ENCODE assay signal across 8 mouse cellular contexts in the genomic region with DNA sequence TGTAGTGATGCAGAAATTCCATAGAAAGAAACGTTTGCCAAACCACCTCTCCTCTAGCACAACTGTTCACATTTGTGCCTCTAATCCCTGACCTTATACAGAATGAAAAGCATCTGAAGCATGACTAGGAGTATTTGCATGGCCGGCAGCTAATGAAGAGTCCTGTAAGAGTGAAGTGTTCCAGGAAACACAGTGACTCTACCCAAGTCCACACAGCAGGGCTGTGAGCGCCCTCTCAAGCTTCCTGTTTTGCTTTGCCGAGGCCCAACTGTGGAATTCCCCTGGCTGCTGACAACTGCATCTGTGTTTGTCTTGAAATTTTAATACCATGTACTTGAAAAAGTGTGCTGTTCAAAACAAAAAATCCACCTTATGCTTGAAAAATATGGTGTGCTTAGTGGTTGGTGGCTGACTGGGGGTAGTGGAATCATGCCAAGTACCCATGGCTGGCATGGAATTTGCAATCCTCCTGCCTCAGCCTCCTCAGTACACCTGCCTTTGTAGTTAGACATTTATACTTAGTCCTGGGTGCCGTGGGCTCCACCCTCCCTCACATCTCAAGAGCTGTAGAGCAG.
DNase-seq lines count a peak whose midpoint lies in the region; ATAC-seq and TF ChIP-seq lines count a peak whose summit lies in the region.

No protein-coding gene starts in this region.

- H3K36me3 ChIP-seq in liver, adult 2 months (ENCODE audit: control insufficient read depth, insufficient read depth, low read length), result peaks cover 2% of the 10 kb centered on the region; the same call in 1 of the 2 replicates
- H3K36me3 ChIP-seq in heart, embryonic 10.5 days, result peaks cover 45% of the 10 kb centered on the region
- peaks cover 2% of the 10 kb centered on the region; the same call in 1 of the 2 replicates for H3K36me3 ChIP-seq in splenic B cell, adult 2 months (ENCODE audit: control insufficient read depth, insufficient read depth, low read length, poor library complexity, severe bottlenecking)
- H3K36me3 ChIP-seq in midbrain, embryonic 14.5 days (ENCODE audit: control insufficient read depth, insufficient read depth, low read length), result peaks cover 29% of the 10 kb centered on the region

- H3K4me1 ChIP-seq in liver, adult 2 months (ENCODE audit: control insufficient read depth, insufficient read depth, low read length), result peaks cover 7% of the 10 kb centered on the region
- peaks cover 27% of the 10 kb centered on the region for H3K4me1 ChIP-seq in heart, embryonic 10.5 days
- peaks cover 24% of the 10 kb centered on the region for H3K4me1 ChIP-seq in lung, adult 2 months (ENCODE audit: control insufficient read depth, insufficient read depth, low read length)
- peaks cover 4% of the 10 kb centered on the region; the same call in 1 of the 2 replicates for H3K4me1 ChIP-seq in midbrain, embryonic 14.5 days (ENCODE audit: control insufficient read depth, insufficient read depth, low read length)

- H3K4me3 ChIP-seq in liver, adult 2 months (ENCODE audit: insufficient read depth, low read depth, low read length), result no peak overlapping the region
- no peak overlapping the region for H3K4me3 ChIP-seq in heart, embryonic 10.5 days
- no peak overlapping the region for H3K4me3 ChIP-seq in lung, adult 2 months (replicated peaks; ENCODE audit: extremely low read depth, low read depth, low read length)
- no peak overlapping the region for H3K4me3 ChIP-seq in midbrain, embryonic 14.5 days (replicated peaks; ENCODE audit: low read depth, low read length)

- peak; percentile 21 for DNase-seq in liver, adult 2 months (ENCODE audit: extremely low read depth, low read depth, low spot score)
- DNase-seq in liver, result no peak
- DNase-seq in heart, embryonic 10.5 days (ENCODE audit: low spot score), result no peak
- DNase-seq in lung, adult 2 months, result peak; percentile 37
- peak; percentile 82 for DNase-seq in splenic B cell, adult 2 months (ENCODE audit: low read depth, low spot score)
- DNase-seq in midbrain, embryonic 14.5 days, result no peak
- DNase-seq in adrenal gland, postnatal 4 days (ENCODE audit: low spot score in 2 of 2), result no peak
- no peak for DNase-seq in frontal cortex, postnatal 14 days (ENCODE audit: low spot score in 2 of 2)

- no peak for ATAC-seq in midbrain, embryonic 14.5 days (ENCODE audit: low FRiP score, low TSS enrichment)

- H3K9ac ChIP-seq in liver, adult 2 months (ENCODE audit: low read depth, low read length), result no peak overlapping the region
- no peak overlapping the region for H3K9ac ChIP-seq in midbrain, embryonic 14.5 days (replicated peaks; ENCODE audit: low read length)

- H3K27me3 ChIP-seq in liver, adult 2 months (ENCODE audit: control insufficient read depth, insufficient read depth, low read length), result no peaks in the 10 kb centered on the region
- no peaks in the 10 kb centered on the region for H3K27me3 ChIP-seq in heart, embryonic 10.5 days (ENCODE audit: insufficient read depth, poor library complexity, severe bottlenecking)
- H3K27me3 ChIP-seq in splenic B cell, adult 2 months (ENCODE audit: control insufficient read depth, insufficient read depth, low read length, poor library complexity, severe bottlenecking), result no peaks in the 10 kb centered on the region
- H3K27me3 ChIP-seq in midbrain, embryonic 14.5 days (ENCODE audit: control insufficient read depth, insufficient read depth, low read length), result no peaks in the 10 kb centered on the region

- no peaks in the 10 kb centered on the region for H3K79me2 ChIP-seq in liver, adult 2 months (ENCODE audit: control insufficient read depth, insufficient read depth, low read length)

- TF ChIP-seq POLR2A in liver, adult 2 months (IDR thresholded peaks at IDR 0.05; ENCODE audit: extremely low read depth, insufficient read depth, low read length), result no peak
- no peak for TF ChIP-seq POLR2A in lung, adult 2 months (IDR thresholded peaks at IDR 0.05; ENCODE audit: borderline replicate concordance, extremely low read depth, low read depth, low read length)

- no peaks in the 10 kb centered on the region for H3K9me3 ChIP-seq in heart, embryonic 10.5 days
- H3K9me3 ChIP-seq in midbrain, embryonic 14.5 days (ENCODE audit: control insufficient read depth, low read length), result no peaks in the 10 kb centered on the region

- TF ChIP-seq CTCF in liver, adult 2 months (IDR thresholded peaks at IDR 0.05; ENCODE audit: low read depth, low read length), result 0 out of 2 replicates have a peak, but pooled peaks have one; percentile 16
- 0 out of 2 replicates have a peak, but pooled peaks have one; percentile 21 for TF ChIP-seq CTCF in lung, adult 2 months (IDR thresholded peaks at IDR 0.05; ENCODE audit: insufficient read depth, low read length)

- H3K4me2 ChIP-seq in midbrain, embryonic 14.5 days (ENCODE audit: low read length), result no peak overlapping the region

- WGBS in liver, adult 2 months, result 60% methylated on average over 5 of the region's 5 CpGs
- WGBS in heart, embryonic 10.5 days, result 49% methylated on average over 5 of the region's 5 CpGs
- 17% methylated on average over 5 of the region's 5 CpGs for WGBS in lung, adult 2 months
- 80% methylated on average over 5 of the region's 5 CpGs for WGBS in midbrain, embryonic 14.5 days

- H3K27ac ChIP-seq in liver, adult 2 months (replicated peaks; ENCODE audit: insufficient read depth, low read depth, low read length), result no peak overlapping the region
- peak overlapping the region; percentile 3; the same call in 1 of the 2 replicates for H3K27ac ChIP-seq in heart, embryonic 10.5 days
- no peak overlapping the region for H3K27ac ChIP-seq in midbrain, embryonic 14.5 days (replicated peaks; ENCODE audit: low read depth, low read length)

Comparison
In these comparisons a context has a peak if more than half of its experiments do, and no peak if none do; other contexts are left out.
1. DNase-seq: peak in liver, adult 2 months (single experiment), lung, adult 2 months (single experiment) and splenic B cell, adult 2 months (single experiment); none in liver (single experiment), heart, embryonic 10.5 days (single experiment), midbrain, embryonic 14.5 days (single experiment), adrenal gland, postnatal 4 days (0 of 2) and frontal cortex, postnatal 14 days (0 of 2).